Mouse (Mus musculus): ENCODE measurements around the gene Kcnh3. TPM values are rescaled to one million over a fixed set of nuclear protein-coding genes. Genes with fewer than 3 reads are reported as not detected.

Kcnh3 gene
- polyA plus RNA-seq, 1 experiment from 2014 or later = not detected

Other genes with a start within 250 kb of the Kcnh3 start
- gene Tuba1c, start 195.0 kb upstream of the Kcnh3 start, polyA plus RNA-seq (2016; fragmentation: Nextera tagmentation; extraction: Ambion mirVana) = 242 and 244 TPM in 2 replicates
- 0.35 and 0.89 TPM in 2 replicates for gene Prph, start 169.7 kb upstream of the Kcnh3 start, polyA plus RNA-seq (2016; fragmentation: Nextera tagmentation; extraction: Ambion mirVana)
- gene Troap, start 150.3 kb upstream of the Kcnh3 start, polyA plus RNA-seq (2016; fragmentation: Nextera tagmentation; extraction: Ambion mirVana) = 22.1 and 23.6 TPM in 2 replicates
- 0.13 TPM in 1 of 2 replicates, not detected in the other for gene C1ql4, start 137.0 kb upstream of the Kcnh3 start, polyA plus RNA-seq (2016; fragmentation: Nextera tagmentation; extraction: Ambion mirVana)
- 14.4 and 16.9 TPM in 2 replicates for gene Dnajc22, start 131.7 kb upstream of the Kcnh3 start, polyA plus RNA-seq (2016; fragmentation: Nextera tagmentation; extraction: Ambion mirVana)
- 23.6 and 23.8 TPM in 2 replicates for gene Spats2, start 98.9 kb upstream of the Kcnh3 start, polyA plus RNA-seq (2016; fragmentation: Nextera tagmentation; extraction: Ambion mirVana)
- gene Mcrs1, start 27.1 kb downstream of the Kcnh3 start, polyA plus RNA-seq (2016; fragmentation: Nextera tagmentation; extraction: Ambion mirVana) = 71.8 and 77.0 TPM in 2 replicates
- 13.8 and 15.5 TPM in 2 replicates for gene Prpf40b, start 70.2 kb downstream of the Kcnh3 start, polyA plus RNA-seq (2016; fragmentation: Nextera tagmentation; extraction: Ambion mirVana)
- 0.06 TPM in 2 replicates for gene Fam186b, start 71.0 kb downstream of the Kcnh3 start, polyA plus RNA-seq (2016; fragmentation: Nextera tagmentation; extraction: Ambion mirVana)
- gene Fmnl3, start 145.6 kb downstream of the Kcnh3 start, polyA plus RNA-seq (2016; fragmentation: Nextera tagmentation; extraction: Ambion mirVana) = 7.4 and 8.6 TPM in 2 replicates
- gene Tmbim6, start 168.0 kb downstream of the Kcnh3 start, polyA plus RNA-seq (2016; fragmentation: Nextera tagmentation; extraction: Ambion mirVana) = 199 and 201 TPM in 2 replicates
- 2.3 and 2.6 TPM in 2 replicates for gene Nckap5l, start 232.9 kb downstream of the Kcnh3 start, polyA plus RNA-seq (2016; fragmentation: Nextera tagmentation; extraction: Ambion mirVana)
- gene Bcdin3d, start 249.9 kb downstream of the Kcnh3 start, polyA plus RNA-seq (2016; fragmentation: Nextera tagmentation; extraction: Ambion mirVana) = 7.9 TPM in 2 replicates

Measured in liver, embryonic 12.5 days (tissue).